19 mouse cellular contexts compared by ENCODE assay signal in genomic region chr4:132672697-132673096, GRCm38 (mm10). TPM values are rescaled to one million over a fixed set of nuclear protein-coding genes. Genes with fewer than 3 reads are reported as not detected.
A peak's percentile ranks its signal among the peaks of the same experiment; 100 is the strongest.
DNase-seq lines count a peak whose midpoint lies in the region; ATAC-seq and TF ChIP-seq lines count a peak whose summit lies in the region.
"Had no signal": no experiment of that assay in that cellular context is flagged by ENCODE, and none has a peak within 500 bp of the region (broad histone marks: within the 10 kb centered on the region; RNA-seq: fewer than 3 reads in every experiment).

No protein-coding gene starts in this region.

- no peak overlapping the region for H3K27ac ChIP-seq in midbrain, embryonic 11.5 days (ENCODE audit: low read depth, low read length)
- no peak overlapping the region for H3K27ac ChIP-seq in midbrain, embryonic 14.5 days (replicated peaks; ENCODE audit: low read depth, low read length)
- H3K27ac ChIP-seq in CH12.LX (ENCODE audit: insufficient read depth, low read depth): no peak overlapping the region

- dilution Hi-C loops in CH12.LX (cut with MboI; ENCODE audit: extremely low pct_ligation_motif_present, extremely low pct_unique_long_range_greater_than_20kb, low sequenced_read_pairs): no loop called here

- H3K9ac ChIP-seq in midbrain, embryonic 11.5 days (ENCODE audit: low read length): no peak overlapping the region
- no peak overlapping the region for H3K9ac ChIP-seq in midbrain, embryonic 14.5 days (replicated peaks; ENCODE audit: low read length)
- no peak overlapping the region for H3K9ac ChIP-seq in CH12.LX (ENCODE audit: insufficient read depth, low read depth)

- DNase-seq in midbrain, embryonic 11.5 days (ENCODE audit: low spot score, missing footprints): peak; percentile 45
- DNase-seq in midbrain, embryonic 14.5 days: no peak
- DNase-seq in CH12.LX (ENCODE audit: extremely low read depth): peak; percentile 48
- no peak for DNase-seq in neural tube, embryonic 10.5 days (ENCODE audit: extremely low spot score, low spot score)
- DNase-seq: adrenal gland, adult 2 months; adrenal gland, adult 8-10 months; adrenal gland, postnatal 10 days; adrenal gland, postnatal 14 days; adrenal gland, postnatal 25 days; adrenal gland, postnatal 36 days; B cell, adult 2 months; cerebellum, adult 11 months; cerebellum, adult 11-12 months; cerebellum, adult 18-20 months; cerebellum, adult 2 months had no signal

- TF ChIP-seq CTCF in CH12.LX (conservative IDR thresholded peaks at IDR 0.05 in 1 of 2, IDR thresholded peaks at IDR 0.05 in 1 of 2; ENCODE audit: low read depth in 2 of 2, low read length in 2 of 2): no peak

- H3K4me2 ChIP-seq in midbrain, embryonic 11.5 days: no peak overlapping the region
- no peak overlapping the region for H3K4me2 ChIP-seq in midbrain, embryonic 14.5 days (ENCODE audit: low read length)
- H3K4me2 ChIP-seq in CH12.LX (ENCODE audit: insufficient read depth, low read depth, poor library complexity, severe bottlenecking): no peak overlapping the region

- 96% methylated on average over 5 of the region's 5 CpGs for WGBS in midbrain, embryonic 11.5 days
- 95% methylated on average over 5 of the region's 5 CpGs for WGBS in midbrain, embryonic 14.5 days

- ATAC-seq in midbrain, embryonic 11.5 days (ENCODE audit: low FRiP score): no peak
- ATAC-seq in midbrain, embryonic 14.5 days (ENCODE audit: low FRiP score, low TSS enrichment): no peak
- ATAC-seq: activated CD4-positive, CD25-positive, alpha-beta regulatory T cell, adult 4 months; CD4-positive, CD25-positive, alpha-beta regulatory T cell, adult 4 months; Patski had no signal

- H3K27me3 ChIP-seq in midbrain, embryonic 11.5 days (ENCODE audit: control insufficient read depth, insufficient read depth, low read length): no peaks in the 10 kb centered on the region
- no peaks in the 10 kb centered on the region for H3K27me3 ChIP-seq in midbrain, embryonic 14.5 days (ENCODE audit: control insufficient read depth, insufficient read depth, low read length)
- no peaks in the 10 kb centered on the region for H3K27me3 ChIP-seq in CH12.LX (replicated peaks)
- H3K27me3 ChIP-seq: Patski had no signal

- in situ Hi-C loops in CH12.LX (cut with MboI; ENCODE audit: low pct_ligation_motif_present, low pct_unique_long_range_greater_than_20kb, low sequenced_read_pairs): no loop called here

- no peaks in the 10 kb centered on the region for H3K9me3 ChIP-seq in midbrain, embryonic 11.5 days (ENCODE audit: control insufficient read depth, low read length)
- H3K9me3 ChIP-seq in midbrain, embryonic 14.5 days (ENCODE audit: control insufficient read depth, low read length): no peaks in the 10 kb centered on the region
- no peaks in the 10 kb centered on the region for H3K9me3 ChIP-seq in CH12.LX (replicated peaks; ENCODE audit: low read length)
- H3K9me3 ChIP-seq: G1E had no signal

- H3K4me3 ChIP-seq in midbrain, embryonic 11.5 days (ENCODE audit: low read depth, low read length): no peak overlapping the region
- no peak overlapping the region for H3K4me3 ChIP-seq in midbrain, embryonic 14.5 days (replicated peaks; ENCODE audit: low read depth, low read length)
- no peak overlapping the region for H3K4me3 ChIP-seq in CH12.LX (replicated peaks in 1 of 3; ENCODE audit: low read depth in 2 of 3, low read length in 2 of 3, poor library complexity in 1 of 3)

- H3K4me1 ChIP-seq in midbrain, embryonic 11.5 days (ENCODE audit: control insufficient read depth, insufficient read depth, low read length): no peaks in the 10 kb centered on the region
- no peaks in the 10 kb centered on the region for H3K4me1 ChIP-seq in midbrain, embryonic 14.5 days (ENCODE audit: control insufficient read depth, insufficient read depth, low read length)
- H3K4me1 ChIP-seq in CH12.LX (ENCODE audit: control insufficient read depth in 1 of 2, insufficient read depth in 2 of 2): peaks cover 7 to 22% of the 10 kb centered on the region in 2 experiments; a peak in 3 of 4 replicates

- TF ChIP-seq EP300 in CH12.LX (IDR thresholded peaks at IDR 0.05; ENCODE audit: low read length): peak; percentile 68

- no peaks in the 10 kb centered on the region for H3K79me2 ChIP-seq in CH12.LX (replicated peaks; ENCODE audit: control insufficient read depth, extremely low read depth, insufficient read depth, poor library complexity, severe bottlenecking)

- TF ChIP-seq POLR2A in CH12.LX (IDR thresholded peaks at IDR 0.05; ENCODE audit: low read depth, low read length): no peak

- H3K36me3 ChIP-seq in midbrain, embryonic 11.5 days (ENCODE audit: control insufficient read depth, insufficient read depth, low read length): peaks cover 5% of the 10 kb centered on the region
- peaks cover 74% of the 10 kb centered on the region for H3K36me3 ChIP-seq in midbrain, embryonic 14.5 days (ENCODE audit: control insufficient read depth, insufficient read depth, low read length)
- H3K36me3 ChIP-seq in CH12.LX (replicated peaks in 1 of 2; ENCODE audit: control insufficient read depth in 1 of 2, insufficient read depth in 1 of 2, low read length in 1 of 2): peaks cover 51 to 84% of the 10 kb centered on the region in 2 experiments

- TF ChIP-seq RAD21 in CH12.LX (IDR thresholded peaks at IDR 0.05; ENCODE audit: low read depth, low read length): no peak

TF ChIP-seq in CH12.LX, 34 proteins besides CTCF, POLR2A, EP300 and RAD21:
- TF ChIP-seq IRF4 (IDR thresholded peaks at IDR 0.05; ENCODE audit: low read depth, low read length) (peak; percentile 61), MEF2A (IDR thresholded peaks at IDR 0.05; ENCODE audit: borderline replicate concordance, low read depth, low read length) (no peak), ETS1 (conservative IDR thresholded peaks at IDR 0.05; ENCODE audit: low read depth, low read length) (no peak)

RNA-seq across cellular contexts. Expression of gene Eya3, which starts 33.9 kb away (rescaled TPM):
- polyA plus RNA-seq in midbrain, embryonic 11.5 days (2014; fragmentation: Nextera tagmentation; extraction: Ambion mirVana): 26.4 and 26.8 TPM in 2 replicates
- 12.8 and 15.7 TPM in 2 replicates for polyA plus RNA-seq in midbrain, embryonic 14.5 days (2014; fragmentation: Nextera tagmentation; extraction: Ambion mirVana)
- 24.4 and 28.6 TPM in 2 replicates for total RNA-seq in CH12.LX (2012; rRNA removed)
- 27.4 and 31.0 TPM in 2 replicates for total RNA-seq in CH12.LX (2014; rRNA removed)
- polyA plus RNA-seq in CH12.LX (2012; ENCODE audit: insufficient read length, low read depth): 50.0 and 54.8 TPM in 2 replicates

RNA-seq across cellular contexts. Expression of gene Xkr8, which starts 59.6 kb away (rescaled TPM):
- 3.5 and 4.5 TPM in 2 replicates for polyA plus RNA-seq in midbrain, embryonic 11.5 days (2014; fragmentation: Nextera tagmentation; extraction: Ambion mirVana)
- 5.2 and 5.6 TPM in 2 replicates for polyA plus RNA-seq in midbrain, embryonic 14.5 days (2014; fragmentation: Nextera tagmentation; extraction: Ambion mirVana)
- total RNA-seq in CH12.LX (2012; rRNA removed) (6.2 and 8.6 TPM in 2 replicates), CH12.LX (2014; rRNA removed) (3.7 and 3.8 TPM in 2 replicates)
- 4.9 and 5.5 TPM in 2 replicates for polyA plus RNA-seq in CH12.LX (2012; ENCODE audit: insufficient read length, low read depth)

Comparison
In these comparisons a context has a peak if more than half of its experiments do, and no peak if none do; other contexts are left out.
1. DNase-seq: peak in midbrain, embryonic 11.5 days (single experiment) and CH12.LX (single experiment); none in midbrain, embryonic 14.5 days (single experiment) and neural tube, embryonic 10.5 days (single experiment).